Mouse (Mus musculus): ENCODE results near the gene Rbbp4. TPM values are rescaled to one million over a fixed set of nuclear protein-coding genes. Genes with fewer than 3 reads are reported as not detected.
A peak's percentile ranks its signal among the peaks of the same experiment; 100 is the strongest.

The Rbbp4 gene
- polyA plus RNA-seq, 1 experiment, result 20.5 TPM

- H3K27me3 ChIP-seq (replicated peaks), result peaks cover 25% of the 10 kb centered on the region
- H3K36me3 ChIP-seq (replicated peaks; ENCODE audit: low read length), result no peaks in the 10 kb centered on the region
- no peaks in the 10 kb centered on the region for H3K9me3 ChIP-seq
- no peak overlapping the region for H3K4me3 ChIP-seq (replicated peaks)
- H3K4me1 ChIP-seq, result peaks cover 86% of the 10 kb centered on the region
- TF ChIP-seq GATA1 (IDR thresholded peaks at IDR 0.05; ENCODE audit: borderline replicate concordance, low read length), result no peak
- TF ChIP-seq FLI1 (IDR thresholded peaks at IDR 0.05; ENCODE audit: low read length), result no peak
Measured at GRCm38 (mm10) chr4:129266821-129267220, 68.3 kb downstream of the Rbbp4 start.

DNA sequence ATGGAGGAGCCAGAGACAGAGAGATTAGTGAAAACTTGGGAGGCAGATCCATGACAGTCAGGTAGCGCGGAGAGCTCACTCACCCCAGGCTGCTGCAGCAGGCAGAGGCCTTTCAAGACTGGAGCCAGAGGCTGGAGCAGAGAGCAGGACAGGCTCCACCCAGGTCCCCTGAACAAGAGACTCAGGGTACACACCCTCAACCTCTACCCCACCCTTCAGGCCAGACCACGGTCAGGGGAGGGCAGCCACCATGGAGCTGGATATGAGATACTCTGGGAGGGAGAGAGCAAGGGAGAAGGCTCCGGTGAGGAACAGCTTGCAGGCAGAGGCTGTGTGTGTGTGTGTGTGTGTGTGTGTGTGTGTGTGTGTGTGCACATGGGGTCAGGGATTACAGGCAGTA is 69.0 kb downstream of the Rbbp4 start:
- TF ChIP-seq GATA1 (IDR thresholded peaks at IDR 0.05; ENCODE audit: borderline replicate concordance, low read length) (no peak), FLI1 (IDR thresholded peaks at IDR 0.05; ENCODE audit: low read length) (no peak)
- Histone ChIP-seq H3K36me3 (replicated peaks; ENCODE audit: low read length) (no peaks in the 10 kb centered on the region), H3K4me3 (replicated peaks) (no peak overlapping the region), H3K27me3 (replicated peaks) (peaks cover 23% of the 10 kb centered on the region), H3K4me1 (peaks cover 87% of the 10 kb centered on the region), H3K9me3 (no peaks in the 10 kb centered on the region)

- Histone ChIP-seq H3K4me1 (peaks cover 95% of the 10 kb centered on the region), H3K4me3 (replicated peaks) (peak overlapping the region; percentile 88), H3K9me3 (no peaks in the 10 kb centered on the region), H3K27me3 (replicated peaks) (peaks cover 18% of the 10 kb centered on the region), H3K36me3 (replicated peaks; ENCODE audit: low read length) (no peaks in the 10 kb centered on the region)
- TF ChIP-seq GATA1 (IDR thresholded peaks at IDR 0.05; ENCODE audit: borderline replicate concordance, low read length) (peak; percentile 76; the same call in 1 of the 3 replicates), FLI1 (IDR thresholded peaks at IDR 0.05; ENCODE audit: low read length) (peak; percentile 66)
Measured at GRCm38 (mm10) chr4:129263225-129264021, 71.7 kb downstream of the Rbbp4 start.

DNA sequence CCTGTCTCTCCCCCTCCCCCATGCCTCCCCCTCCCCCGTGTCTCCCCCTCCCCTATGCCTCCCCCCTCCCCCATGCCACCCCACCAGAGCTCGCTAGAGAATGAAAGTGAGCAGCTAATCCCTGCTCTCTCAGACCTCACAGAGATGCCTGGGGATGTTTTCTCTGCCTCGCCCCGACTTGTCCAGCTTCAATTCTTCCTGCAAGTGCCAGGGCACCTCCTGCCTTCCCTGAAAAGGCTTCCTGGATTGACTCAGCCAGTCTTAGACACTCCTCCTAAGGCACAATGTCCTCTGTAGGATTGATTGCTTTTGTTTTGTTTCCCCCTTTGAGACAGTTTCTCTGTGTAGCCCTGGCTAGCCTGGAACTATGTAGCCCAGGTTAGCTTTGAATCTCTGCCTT is 74.0 kb downstream of the Rbbp4 start, which contains the start of gene C77080:
Gene C77080, minus strand, starts transcription at position 209 of the 400 bp plus-strand sequence.
- H3K4me1 ChIP-seq, result peaks cover 88% of the 10 kb centered on the region
- no peaks in the 10 kb centered on the region for H3K9me3 ChIP-seq
- H3K36me3 ChIP-seq (replicated peaks; ENCODE audit: low read length), result no peaks in the 10 kb centered on the region
- H3K27me3 ChIP-seq (replicated peaks), result peaks cover 2% of the 10 kb centered on the region
- TF ChIP-seq GATA1 (IDR thresholded peaks at IDR 0.05; ENCODE audit: borderline replicate concordance, low read length), result no peak
- H3K4me3 ChIP-seq (replicated peaks), result peak within 1 kb of the TSS; percentile 64

DNA sequence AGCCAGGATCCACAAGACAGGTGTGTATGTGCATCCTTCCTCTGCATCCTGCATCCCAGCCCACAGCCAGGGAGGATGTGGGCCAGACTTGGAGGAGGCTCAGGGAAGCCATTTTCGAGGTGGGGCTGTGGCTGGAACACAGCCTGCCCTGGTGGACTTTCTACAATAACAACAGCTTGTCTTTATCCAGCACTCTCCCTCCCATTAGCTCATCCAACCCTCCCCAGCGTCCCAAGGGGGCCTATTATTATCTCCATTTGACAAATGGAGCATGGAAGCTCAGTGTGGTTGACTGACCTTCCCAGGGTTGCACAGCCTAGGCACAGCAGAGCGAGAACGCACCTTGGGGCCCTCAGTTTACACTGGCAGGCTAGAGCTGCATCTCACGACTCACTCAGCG is 74.5 kb downstream of the Rbbp4 start:
- TF ChIP-seq GATA1 (IDR thresholded peaks at IDR 0.05; ENCODE audit: borderline replicate concordance, low read length) (no peak), FLI1 (IDR thresholded peaks at IDR 0.05; ENCODE audit: low read length) (no peak)
- Histone ChIP-seq H3K27me3 (replicated peaks) (no peaks in the 10 kb centered on the region), H3K9me3 (no peaks in the 10 kb centered on the region), H3K4me3 (replicated peaks) (peak overlapping the region; percentile 64), H3K4me1 (peaks cover 88% of the 10 kb centered on the region), H3K36me3 (replicated peaks; ENCODE audit: low read length) (no peaks in the 10 kb centered on the region)

GRCm38 (mm10) chr4:129259101-129259500 is 76.1 kb downstream of the Rbbp4 start:
- no peak overlapping the region for H3K4me3 ChIP-seq (replicated peaks)
- TF ChIP-seq FLI1 (IDR thresholded peaks at IDR 0.05; ENCODE audit: low read length) (no peak), GATA1 (IDR thresholded peaks at IDR 0.05; ENCODE audit: borderline replicate concordance, low read length) (no peak)
- H3K4me1 ChIP-seq, result peaks cover 91% of the 10 kb centered on the region
- no peaks in the 10 kb centered on the region for H3K36me3 ChIP-seq (replicated peaks; ENCODE audit: low read length)
- no peaks in the 10 kb centered on the region for H3K27me3 ChIP-seq (replicated peaks)
- no peaks in the 10 kb centered on the region for H3K9me3 ChIP-seq

Other genes starting within 250 kb of the Rbbp4 start
- gene Tmem54, start 229.8 kb downstream of the Rbbp4 start, polyA plus RNA-seq (2012; ENCODE audit: insufficient read depth, low replicate concordance), result not detected in 2 replicates
- gene Hpca, start 213.3 kb downstream of the Rbbp4 start, polyA plus RNA-seq (2012; ENCODE audit: insufficient read depth, low replicate concordance), result not detected in 2 replicates
- gene Fndc5, start 198.4 kb downstream of the Rbbp4 start, polyA plus RNA-seq (2012; ENCODE audit: insufficient read depth, low replicate concordance), result 0.80 TPM in 1 of 2 replicates, not detected in the other
- 0.90 and 2.0 TPM in 2 replicates for gene S100pbp, start 145.6 kb downstream of the Rbbp4 start, polyA plus RNA-seq (2012; ENCODE audit: insufficient read depth, low replicate concordance)
- 2.2 and 17.4 TPM in 2 replicates for gene Yars, start 145.6 kb downstream of the Rbbp4 start, polyA plus RNA-seq (2012; ENCODE audit: insufficient read depth, low replicate concordance)
- gene C77080, start 74.0 kb downstream of the Rbbp4 start, polyA plus RNA-seq (2012; ENCODE audit: insufficient read depth, low replicate concordance), result 6.4 and 8.7 TPM in 2 replicates
- gene Sync, start 47.8 kb downstream of the Rbbp4 start, polyA plus RNA-seq (2012; ENCODE audit: insufficient read depth, low replicate concordance), result not detected in 2 replicates
- gene Zbtb8os, start 325 bp upstream of the Rbbp4 start, polyA plus RNA-seq (2012; ENCODE audit: insufficient read depth, low replicate concordance), result 3.9 TPM in 1 of 2 replicates, not detected in the other
- 0.29 TPM in 1 of 2 replicates, not detected in the other for gene Zbtb8a, start 42.7 kb upstream of the Rbbp4 start, polyA plus RNA-seq (2012; ENCODE audit: insufficient read depth, low replicate concordance)
- not detected in 2 replicates for gene Zbtb8b, start 105.5 kb upstream of the Rbbp4 start, polyA plus RNA-seq (2012; ENCODE audit: insufficient read depth, low replicate concordance)
- gene Bsdc1, start 126.2 kb upstream of the Rbbp4 start, polyA plus RNA-seq (2012; ENCODE audit: insufficient read depth, low replicate concordance), result 19.2 and 43.3 TPM in 2 replicates
- not detected in 2 replicates for gene Tssk3, start 155.7 kb upstream of the Rbbp4 start, polyA plus RNA-seq (2012; ENCODE audit: insufficient read depth, low replicate concordance)
- gene Fam229a, start 155.8 kb upstream of the Rbbp4 start, polyA plus RNA-seq (2012; ENCODE audit: insufficient read depth, low replicate concordance), result 2.1 TPM in 1 of 2 replicates, not detected in the other
- 5.0 and 61.7 TPM in 2 replicates for gene Marcksl1, start 178.2 kb upstream of the Rbbp4 start, polyA plus RNA-seq (2012; ENCODE audit: insufficient read depth, low replicate concordance)
- 6.0 and 38.0 TPM in 2 replicates for gene Hdac1, start 207.3 kb upstream of the Rbbp4 start, polyA plus RNA-seq (2012; ENCODE audit: insufficient read depth, low replicate concordance)
- 1.7 TPM in 1 of 2 replicates, not detected in the other for gene Lck, start 238.3 kb upstream of the Rbbp4 start, polyA plus RNA-seq (2012; ENCODE audit: insufficient read depth, low replicate concordance)
- gene Fam167b, start 243.2 kb upstream of the Rbbp4 start, polyA plus RNA-seq (2012; ENCODE audit: insufficient read depth, low replicate concordance), result not detected in 2 replicates

All from megakaryocyte, embryonic 14.5 days (primary cell).